Mouse (Mus musculus) ZHBTc4 (cell line): ENCODE measurements around the gene Tctn1.

Source experiments
- DNase-seq: peaks from one replicate; pipeline ENCODE4 v3.0.0-alpha.2; 2011; ENCODE audit warnings: low read depth, low spot score

Gene Tctn1

GRCm38 (mm10) chr5:122285767-122286150 is 21.5 kb upstream of the Tctn1 start:
- no peak for DNase-seq

GRCm38 (mm10) chr5:122285029-122285766 is 20.9 kb upstream of the Tctn1 start:
- peak; percentile 60 for DNase-seq

- DNase-seq: peak; percentile 94
These were observed 20.1 kb upstream of the Tctn1 start, which contains the start of gene Pptc7 for GRCm38 (mm10) chr5:122284183-122285028. Gene Pptc7 (plus strand): TSS chr5:122284365.

- DNase-seq: no peak
These were observed 19.5 kb upstream of the Tctn1 start for GRCm38 (mm10) chr5:122283828-122284182.

- DNase-seq: no peak
These were observed 16.7 kb upstream of the Tctn1 start for GRCm38 (mm10) chr5:122280827-122281462.

- DNase-seq: no peak
These were observed 16.2 kb upstream of the Tctn1 start for GRCm38 (mm10) chr5:122280422-122280826.

GRCm38 (mm10) chr5:122279799-122280421 is 15.7 kb upstream of the Tctn1 start:
- no peak for DNase-seq

GRCm38 (mm10) chr5:122278946-122279345 is 14.7 kb upstream of the Tctn1 start:
- no peak for DNase-seq

- peak; percentile 96 for DNase-seq
These were observed 10.5 kb upstream of the Tctn1 start for GRCm38 (mm10) chr5:122274785-122275184.

GRCm38 (mm10) chr5:122272821-122273220 is 8.6 kb upstream of the Tctn1 start:
- DNase-seq: no peak

- DNase-seq: peak; percentile 92
These were observed 4.8 kb upstream of the Tctn1 start for GRCm38 (mm10) chr5:122268858-122269604.

GRCm38 (mm10) chr5:122267899-122268298 is 3.6 kb upstream of the Tctn1 start:
- peak; percentile 76 for DNase-seq

GRCm38 (mm10) chr5:122267136-122267535 is 2.9 kb upstream of the Tctn1 start:
- no peak for DNase-seq

GRCm38 (mm10) chr5:122265942-122266341 is 1.7 kb upstream of the Tctn1 start:
- no peak for DNase-seq

- DNase-seq: peak; percentile 76
These were observed 927 bp upstream of the Tctn1 start for GRCm38 (mm10) chr5:122265187-122265586.

- peak; percentile 17 for DNase-seq
These were observed 2.2 kb downstream of the Tctn1 start for GRCm38 (mm10) chr5:122262104-122262503.

GRCm38 (mm10) chr5:122258027-122258741 is 6.1 kb downstream of the Tctn1 start:
- DNase-seq: no peak

- no peak for DNase-seq
These were observed 12.2 kb downstream of the Tctn1 start for GRCm38 (mm10) chr5:122251895-122252606.

GRCm38 (mm10) chr5:122249281-122249680 is 15.0 kb downstream of the Tctn1 start:
- DNase-seq: no peak

- no peak for DNase-seq
These were observed 16.3 kb downstream of the Tctn1 start for GRCm38 (mm10) chr5:122247934-122248333.
